ENCODE assay signal across 8 mouse cellular contexts in genomic region chr3:51648037-51648664, GRCm38 (mm10). TPM values are rescaled to one million over a fixed set of nuclear protein-coding genes. Genes with fewer than 3 reads are reported as not detected.
DNase-seq lines count a peak whose midpoint lies in the region; ATAC-seq lines count a peak whose summit lies in the region.

No protein-coding gene starts in this region.

- peak; percentile 66 for ATAC-seq in inflammation-experienced regulatory T-cells, adult 6 months
- ATAC-seq in megakaryocyte progenitor cell, adult 5-6 weeks (replicated peaks; ENCODE audit: poor library complexity): peak; percentile 75

- DNase-seq in adrenal gland, adult (ENCODE audit: inconsistent age in 2 of 2, low spot score in 1 of 2): peak; percentile 82 to 93
- DNase-seq in embryo, embryonic 10.5 days (ENCODE audit: low spot score): peak; percentile 90
- peak; percentile 65 for DNase-seq in gastrocnemius, postnatal 25 days
- DNase-seq in left cerebral cortex, adult 9 months (ENCODE audit: low spot score in 2 of 2): peak; percentile 75 to 85
- DNase-seq in right cerebral cortex, adult 2 months (ENCODE audit: low spot score in 2 of 2): peak; percentile 84 to 86
- DNase-seq in urinary bladder, postnatal 14 days (ENCODE audit: low spot score): peak; percentile 81

RNA-seq across cellular contexts. Expression of gene Mgst2, which starts 12.0 kb away (rescaled TPM):
- under 1 TPM; 0.80 to 0.87 TPM for total RNA-seq in gastrocnemius, postnatal 25 days (2021)
- 100 to 1,000 TPM in 1 of 3 experiments, 10 to 100 TPM in 2; 13.4 to 184 (median 82.2) TPM for polyA plus RNA-seq in inflammation-experienced regulatory T-cells, adult 6 months (2017; shearing (Covaris generic))
- 132 and 146 TPM in 2 replicates for total RNA-seq in megakaryocyte progenitor cell, adult 5-6 weeks (2015)
- total RNA-seq in megakaryocyte progenitor cell, adult 5-6 weeks (2017): 44.7 and 52.2 TPM in 2 replicates

Comparison
In these comparisons a context has a peak if more than half of its experiments do, and no peak if none do; other contexts are left out.
1. Peak in every context shown above with its lines: DNase-seq and ATAC-seq.
2. RNA of gene Mgst2, which starts 12.0 kb away (total RNA-seq): 44.7 to 146 TPM in megakaryocyte progenitor cell, adult 5-6 weeks; 0.80 to 0.87 TPM in gastrocnemius, postnatal 25 days; every median in the first group is over 10 times any median in the second.